Mouse (Mus musculus) brain, embryonic 14.5 days (tissue): ENCODE data around the gene Gm15217.

ENCODE experiments used
- CTCF ChIP-seq: fragments of 200-500 bp; IDR thresholded peaks from 2 replicates; pipeline ENCODE4 v1.5.1; 2012; ENCODE audit warnings: inconsistent platforms, mild to moderate bottlenecking, moderate library complexity, borderline replicate concordance; ENCODE audit not compliant: insufficient read depth, insufficient read length; ENCODE audit errors: extremely low read depth
- POLR2A ChIP-seq: fragments of 200-500 bp; IDR thresholded peaks from 2 replicates; pipeline ENCODE4 v1.6.1; 2012; ENCODE audit warnings: mild to moderate bottlenecking, inconsistent platforms, borderline replicate concordance; ENCODE audit not compliant: poor library complexity, insufficient read depth, insufficient read length, severe bottlenecking; ENCODE audit errors: extremely low read depth

- TF ChIP-seq CTCF = no peak
- TF ChIP-seq POLR2A = no peak
Measured at GRCm38 (mm10) chr14:46409016-46409415, 29.8 kb downstream of the Gm15217 start.
